27 mouse cellular contexts compared by ENCODE assay signal in the genomic region with DNA sequence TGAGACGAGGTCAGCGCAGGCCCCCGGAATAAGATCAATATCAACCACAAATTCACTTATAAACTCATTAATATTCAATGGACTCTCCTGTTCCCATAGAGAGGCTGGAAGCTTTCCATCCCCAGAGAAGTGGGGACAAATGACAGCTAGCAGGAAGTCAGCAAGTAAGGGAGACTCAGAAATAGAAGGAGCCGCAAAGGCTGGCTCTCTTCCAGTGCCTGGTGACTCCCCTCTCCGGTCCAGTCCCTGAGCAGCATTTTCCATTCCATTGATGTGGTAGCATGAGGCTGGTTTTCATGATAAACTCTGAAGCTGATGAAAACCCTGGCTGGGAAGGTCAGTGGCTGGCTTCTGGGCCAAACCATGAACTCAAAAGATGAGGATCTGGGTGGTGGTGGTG. TPM values are rescaled to one million over a fixed set of nuclear protein-coding genes. Genes with fewer than 3 reads are reported as not detected.
A peak's percentile ranks its signal among the peaks of the same experiment; 100 is the strongest.
DNase-seq lines count a peak whose midpoint lies in the region; ATAC-seq and TF ChIP-seq lines count a peak whose summit lies in the region.
"Had no signal": no experiment of that assay in that cellular context is flagged by ENCODE, and none has a peak within 500 bp of the region (broad histone marks: within the 10 kb centered on the region; RNA-seq: fewer than 3 reads in every experiment).

No protein-coding gene starts in this region.

- DNase-seq in adrenal gland, adult 2 months = peak; percentile 8
- no peak for DNase-seq in adrenal gland, adult 18-20 months (ENCODE audit: low spot score in 2 of 2)
- DNase-seq in heart, postnatal 4 days = peak; percentile 38
- no peak for DNase-seq in heart, postnatal 25 days (ENCODE audit: low spot score)
- peak; percentile 37 for DNase-seq in lung, embryonic 14.5 days
- no peak for DNase-seq in lung, postnatal 36 days
- DNase-seq in Muller cell, postnatal 12 days (ENCODE audit: inconsistent ontology term) = peak; percentile 22
- DNase-seq: adrenal gland, postnatal 14 days; cerebellum, adult 11-12 months; forebrain, postnatal 0 days; heart, adult 2 months; kidney, adult 9 months; kidney, postnatal 36 days; liver, postnatal 0 days; right cerebral cortex, postnatal 25 days had no signal

- no peak overlapping the region for H3K27ac ChIP-seq in lung, embryonic 14.5 days (ENCODE audit: low read depth)
- H3K27ac ChIP-seq: forebrain, embryonic 12.5 days; heart, adult 2 months; layer of hippocampus, adult 2 months; left cerebral cortex, adult 2 months; liver, embryonic 12.5 days; midbrain, embryonic 12.5 days; stomach, embryonic 15.5 days had no signal

- no peak overlapping the region for H3K4me2 ChIP-seq in lung, embryonic 14.5 days
- H3K4me2 ChIP-seq: forebrain, embryonic 12.5 days; liver, embryonic 12.5 days; midbrain, embryonic 12.5 days; stomach, embryonic 15.5 days had no signal

- no peak for TF ChIP-seq CTCF in lung, embryonic 14.5 days (IDR thresholded peaks at IDR 0.05; ENCODE audit: low read depth)

- H3K9ac ChIP-seq in lung, embryonic 14.5 days = no peak overlapping the region
- H3K9ac ChIP-seq: forebrain, embryonic 12.5 days; forebrain, postnatal 0 days; liver, embryonic 12.5 days; liver, postnatal 0 days; midbrain, embryonic 12.5 days; stomach, embryonic 15.5 days had no signal

- no peaks in the 10 kb centered on the region for H3K4me1 ChIP-seq in lung, embryonic 14.5 days (ENCODE audit: insufficient read depth)
- H3K4me1 ChIP-seq: forebrain, embryonic 12.5 days; liver, embryonic 12.5 days; megakaryocyte, embryonic 14.5 days; midbrain, embryonic 12.5 days; stomach, embryonic 15.5 days had no signal

- H3K36me3 ChIP-seq in lung, embryonic 14.5 days (ENCODE audit: insufficient read depth) = no peaks in the 10 kb centered on the region
- H3K36me3 ChIP-seq: forebrain, embryonic 12.5 days; liver, embryonic 12.5 days; midbrain, embryonic 12.5 days; stomach, embryonic 15.5 days had no signal

- no peaks in the 10 kb centered on the region for H3K9me3 ChIP-seq in lung, embryonic 14.5 days (ENCODE audit: low read depth, low read length)
- H3K9me3 ChIP-seq: liver, embryonic 12.5 days; midbrain, embryonic 12.5 days; stomach, embryonic 15.5 days had no signal

- no peak overlapping the region for H3K4me3 ChIP-seq in lung, embryonic 14.5 days (ENCODE audit: low read depth, low read length)
- H3K4me3 ChIP-seq: forebrain, embryonic 12.5 days; heart, adult 2 months; layer of hippocampus, adult 2 months; left cerebral cortex, adult 2 months; liver, embryonic 12.5 days; megakaryocyte, embryonic 14.5 days; midbrain, embryonic 12.5 days; stomach, embryonic 15.5 days had no signal

- intact Hi-C loops in heart, postnatal 25 days (cut with DNase I) = no loop called here

- H3K27me3 ChIP-seq in lung, embryonic 14.5 days (ENCODE audit: insufficient read depth, low read length) = no peaks in the 10 kb centered on the region
- H3K27me3 ChIP-seq: CH12.LX; forebrain, embryonic 12.5 days; liver, embryonic 12.5 days; megakaryocyte, embryonic 14.5 days; midbrain, embryonic 12.5 days; stomach, embryonic 15.5 days had no signal

- 77% methylated on average over 5 of the region's 5 CpGs for WGBS in lung, embryonic 14.5 days

- no peak for ATAC-seq in lung, embryonic 14.5 days (ENCODE audit: insufficient read depth)
- ATAC-seq: forebrain, postnatal 0 days; intestine, embryonic 16.5 days; liver, embryonic 12.5 days; liver, postnatal 0 days had no signal

RNA-seq across cellular contexts. Expression of a gene that starts 44.7 kb away (rescaled TPM):
- total RNA-seq in adrenal gland, adult 2 months (2021) = 10 to 100 TPM; 19.1 to 22.6 TPM
- polyA plus RNA-seq in adrenal gland, adult 2 months (2012; rRNA removed) = 35.2 and 47.4 TPM in 2 replicates
- total RNA-seq in adrenal gland, adult 18-20 months (2021) = 10 to 100 TPM; 11.1 to 18.6 TPM
- 1 to 10 TPM; 7.5 to 7.7 TPM for total RNA-seq in heart, postnatal 4 days (2021)
- total RNA-seq in heart, postnatal 25 days (2021) = 1 to 10 TPM; 3.4 to 4.3 TPM
- polyA plus RNA-seq in lung, embryonic 14.5 days (2014; fragmentation: Nextera tagmentation; extraction: Ambion mirVana) = 12.8 and 14.1 TPM in 2 replicates
- total RNA-seq: monocyte, adult 5-6 weeks; neutrophil, adult 5-6 weeks had no signal
- polyA plus RNA-seq: C2C12 had no signal

Comparison
In these comparisons a context has a peak if more than half of its experiments do, and no peak if none do; other contexts are left out.
1. DNase-seq: peak in adrenal gland, adult 2 months (single experiment), heart, postnatal 4 days (single experiment), lung, embryonic 14.5 days (single experiment) and Muller cell, postnatal 12 days (single experiment); none in adrenal gland, adult 18-20 months (0 of 2), heart, postnatal 25 days (single experiment) and lung, postnatal 36 days (single experiment).